Mouse (Mus musculus) brain, embryonic 14.5 days (tissue): Measurements from ENCODE around the gene Fbp1.

ENCODE experiments used
- CTCF ChIP-seq: fragments of 200-500 bp; IDR thresholded peaks from 2 replicates; pipeline ENCODE4 v1.5.1; 2012; ENCODE audit warnings: inconsistent platforms, mild to moderate bottlenecking, moderate library complexity, borderline replicate concordance; ENCODE audit not compliant: insufficient read depth, insufficient read length; ENCODE audit errors: extremely low read depth
- POLR2A ChIP-seq: fragments of 200-500 bp; IDR thresholded peaks from 2 replicates; pipeline ENCODE4 v1.6.1; 2012; ENCODE audit warnings: mild to moderate bottlenecking, inconsistent platforms, borderline replicate concordance; ENCODE audit not compliant: poor library complexity, insufficient read depth, insufficient read length, severe bottlenecking; ENCODE audit errors: extremely low read depth

GRCm38 (mm10) chr13:62865651-62866315 is 22.3 kb downstream of the Fbp1 start:
- TF ChIP-seq CTCF = no peak
- no peak for TF ChIP-seq POLR2A
